Mouse (Mus musculus): Measurements from ENCODE around the gene Blcap. TPM values are rescaled to one million over a fixed set of nuclear protein-coding genes. Genes with fewer than 3 reads are reported as not detected.

The Blcap gene
- polyA plus RNA-seq, 1 experiment from 2014 or later, result 353 TPM

DNA sequence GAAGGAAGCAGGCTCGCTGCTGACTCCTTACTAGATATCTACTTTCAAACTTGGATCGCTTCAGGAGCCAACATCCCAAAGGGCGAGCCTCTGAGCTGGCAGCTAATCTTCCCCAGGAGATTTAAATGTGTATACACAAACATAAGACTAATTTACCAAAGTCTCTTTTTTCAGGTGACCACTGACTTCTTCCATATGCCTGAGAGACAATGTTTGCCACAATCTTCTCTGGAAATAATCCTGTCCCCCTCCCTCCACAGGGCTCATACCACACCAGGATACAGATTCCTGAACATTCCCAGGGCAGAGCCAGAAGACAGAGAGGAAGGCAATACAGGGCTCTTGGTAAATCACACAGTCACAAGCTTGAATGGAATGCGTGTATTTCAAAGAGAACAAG lies 6.4 kb downstream of the Blcap start:
- no peak for DNase-seq
- H3K27ac ChIP-seq (replicated peaks; ENCODE audit: low read depth, low read length), result no peak overlapping the region
- ATAC-seq (ENCODE audit: low FRiP score, low TSS enrichment), result no peak
- peaks cover 27% of the 10 kb centered on the region for H3K4me1 ChIP-seq (ENCODE audit: control insufficient read depth, insufficient read depth, low read length)
- peak overlapping the region; percentile 68 for H3K4me2 ChIP-seq (ENCODE audit: low read length)
- no peaks in the 10 kb centered on the region for H3K27me3 ChIP-seq (ENCODE audit: control insufficient read depth, insufficient read depth, low read length)
- peaks cover 24% of the 10 kb centered on the region for H3K36me3 ChIP-seq (ENCODE audit: control insufficient read depth, insufficient read depth, low read length)
- H3K4me3 ChIP-seq (replicated peaks; ENCODE audit: low read depth, low read length), result peak overlapping the region; percentile 95
- peak overlapping the region; percentile 97; the same call in 1 of the 2 replicates for H3K9ac ChIP-seq (replicated peaks; ENCODE audit: low read length)
- peaks cover 25% of the 10 kb centered on the region for H3K9me3 ChIP-seq (ENCODE audit: control insufficient read depth, low read length)
- WGBS, result 77% methylated on average over 4 of the region's 4 CpGs

DNA sequence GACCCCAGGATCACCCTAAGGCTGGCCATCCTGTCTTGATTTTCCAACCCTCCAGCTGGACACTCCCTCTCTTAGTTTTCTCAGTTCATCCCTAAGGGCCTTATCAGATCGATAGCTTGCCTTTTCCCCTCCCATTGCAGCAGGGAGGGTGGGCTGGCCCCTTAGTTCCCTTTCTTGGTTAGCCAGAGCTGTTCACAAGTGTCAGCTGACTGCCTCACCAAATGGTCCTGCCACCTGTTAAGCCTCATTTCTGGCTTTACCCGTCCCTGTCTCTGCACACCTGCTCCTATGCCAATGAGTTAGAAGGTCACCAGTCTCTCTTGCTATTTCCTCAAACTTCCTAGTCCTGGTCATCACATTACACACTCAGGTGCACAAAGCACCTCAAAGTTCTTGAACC lies 8.0 kb downstream of the Blcap start:
- H3K4me3 ChIP-seq (replicated peaks; ENCODE audit: low read depth, low read length), result peak overlapping the region; percentile 57
- peaks cover 27% of the 10 kb centered on the region for H3K4me1 ChIP-seq (ENCODE audit: control insufficient read depth, insufficient read depth, low read length)
- WGBS, result 49% methylated on average over 2 of the region's 2 CpGs
- DNase-seq (no peak), ATAC-seq (ENCODE audit: low FRiP score, low TSS enrichment) (no peak)
- peak overlapping the region; percentile 88 for H3K27ac ChIP-seq (replicated peaks; ENCODE audit: low read depth, low read length)
- peaks cover 25% of the 10 kb centered on the region for H3K36me3 ChIP-seq (ENCODE audit: control insufficient read depth, insufficient read depth, low read length)
- peak overlapping the region; percentile 84; the same call in 1 of the 2 replicates for H3K9ac ChIP-seq (replicated peaks; ENCODE audit: low read length)
- no peaks in the 10 kb centered on the region for H3K27me3 ChIP-seq (ENCODE audit: control insufficient read depth, insufficient read depth, low read length)
- peak overlapping the region; percentile 68 for H3K4me2 ChIP-seq (ENCODE audit: low read length)
- peaks cover 38% of the 10 kb centered on the region for H3K9me3 ChIP-seq (ENCODE audit: control insufficient read depth, low read length)

DNA sequence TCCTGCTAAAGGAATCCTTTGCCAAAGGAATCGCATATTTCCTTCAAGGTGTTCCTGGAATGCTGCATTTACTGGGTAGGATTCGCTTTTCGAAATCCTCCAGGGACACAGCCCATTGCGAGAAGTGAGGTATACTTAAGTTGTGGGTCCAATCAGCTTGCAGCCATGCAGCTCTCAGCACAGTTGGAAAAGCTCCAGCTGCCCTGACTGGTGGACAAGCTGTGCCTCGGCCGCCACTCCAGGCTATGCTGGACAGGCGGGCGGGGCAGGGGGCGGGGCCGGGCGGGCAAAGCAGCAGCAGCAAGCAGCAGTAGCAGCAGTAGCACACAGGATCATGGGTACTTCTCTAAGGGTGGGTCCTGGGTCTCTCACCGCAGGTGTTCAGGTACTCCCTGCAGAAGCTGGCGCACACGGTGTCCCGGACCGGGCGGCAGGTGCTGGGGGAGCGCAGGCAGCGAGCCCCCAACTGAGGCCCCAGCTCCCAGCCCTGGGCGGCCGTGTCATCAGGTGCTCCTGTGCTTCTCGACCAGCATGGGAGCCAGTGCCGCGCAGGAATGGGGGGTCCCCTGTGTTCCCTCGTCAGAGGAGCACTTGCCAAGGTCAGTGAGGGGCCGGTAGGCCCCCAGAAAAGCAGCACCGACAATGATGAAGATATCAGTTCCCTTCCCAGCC lies 9.8 kb downstream of the Blcap start:
- peaks cover 43% of the 10 kb centered on the region for H3K36me3 ChIP-seq (ENCODE audit: control insufficient read depth, insufficient read depth, low read length)
- DNase-seq (peak; percentile 90), ATAC-seq (ENCODE audit: low FRiP score, low TSS enrichment) (peak; percentile 59)
- 44% methylated on average over 27 of the region's 27 CpGs for WGBS
- H3K4me1 ChIP-seq (ENCODE audit: control insufficient read depth, insufficient read depth, low read length), result peaks cover 18% of the 10 kb centered on the region
- no peaks in the 10 kb centered on the region for H3K27me3 ChIP-seq (ENCODE audit: control insufficient read depth, insufficient read depth, low read length)
- H3K9ac ChIP-seq (replicated peaks; ENCODE audit: low read length), result peak overlapping the region; percentile 84
- peak overlapping the region; percentile 88 for H3K27ac ChIP-seq (replicated peaks; ENCODE audit: low read depth, low read length)
- H3K4me3 ChIP-seq (replicated peaks; ENCODE audit: low read depth, low read length), result peak overlapping the region; percentile 57
- peaks cover 38% of the 10 kb centered on the region for H3K9me3 ChIP-seq (ENCODE audit: control insufficient read depth, low read length)
- H3K4me2 ChIP-seq (ENCODE audit: low read length), result peak overlapping the region; percentile 68

DNA sequence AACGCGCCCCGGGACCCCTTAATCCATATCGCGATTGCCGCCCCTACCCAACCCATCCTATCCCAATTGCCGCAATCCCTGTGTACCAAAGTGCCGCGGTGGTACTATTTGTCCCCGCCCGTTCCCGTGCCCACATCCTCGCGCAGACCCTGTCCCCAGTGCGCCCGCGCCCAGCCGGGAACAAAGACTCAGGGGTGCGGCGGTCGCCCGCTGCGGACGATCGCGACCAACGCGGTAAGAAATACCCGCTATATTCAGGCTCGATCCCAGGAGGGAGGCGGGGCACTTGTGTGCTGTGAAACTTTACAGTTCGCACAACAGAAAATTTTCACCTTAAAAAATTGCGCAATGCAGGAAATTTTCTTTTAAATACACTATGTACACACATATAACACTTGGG lies 10.8 kb downstream of the Blcap start:
- Histone ChIP-seq H3K9me3 (ENCODE audit: control insufficient read depth, low read length) (peaks cover 38% of the 10 kb centered on the region), H3K27me3 (ENCODE audit: control insufficient read depth, insufficient read depth, low read length) (no peaks in the 10 kb centered on the region), H3K27ac (replicated peaks; ENCODE audit: low read depth, low read length) (peak overlapping the region; percentile 93), H3K36me3 (ENCODE audit: control insufficient read depth, insufficient read depth, low read length) (peaks cover 43% of the 10 kb centered on the region), H3K4me2 (ENCODE audit: low read length) (peak overlapping the region; percentile 68), H3K9ac (replicated peaks; ENCODE audit: low read length) (peak overlapping the region; percentile 84), H3K4me1 (ENCODE audit: control insufficient read depth, insufficient read depth, low read length) (peaks cover 18% of the 10 kb centered on the region), H3K4me3 (replicated peaks; ENCODE audit: low read depth, low read length) (peak overlapping the region; percentile 57)
- 49% methylated on average over 33 of the region's 33 CpGs for WGBS
- ATAC-seq (ENCODE audit: low FRiP score, low TSS enrichment) (peak; percentile 38), DNase-seq (peak; percentile 66)

DNA sequence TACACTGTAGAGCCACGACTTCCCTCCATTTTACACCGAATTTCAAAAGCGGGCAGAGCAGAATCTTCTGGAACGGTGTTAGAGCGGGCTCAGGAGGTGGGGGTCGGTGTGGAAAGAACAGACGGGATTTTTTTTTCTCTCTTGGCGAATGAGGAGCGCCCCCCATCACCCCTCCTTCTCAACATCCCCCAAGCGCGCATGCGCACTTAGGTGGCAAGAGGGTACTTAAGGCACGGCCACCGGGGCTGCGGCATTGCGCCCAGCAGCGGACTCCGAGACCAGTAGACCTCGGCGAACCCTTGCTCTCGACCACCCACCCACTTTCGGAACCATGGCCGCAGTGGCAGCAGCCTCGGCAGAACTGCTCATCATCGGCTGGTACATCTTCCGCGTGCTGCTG lies 11.2 kb downstream of the Blcap start, which contains the start of gene Nnat:
TSS of gene Nnat (plus strand) at position 221 of the 400 bp plus-strand sequence.
- H3K27me3 ChIP-seq (ENCODE audit: control insufficient read depth, insufficient read depth, low read length), result no peaks in the 10 kb centered on the region
- peak within 1 kb of the TSS; percentile 84 for H3K9ac ChIP-seq (replicated peaks; ENCODE audit: low read length)
- 39% methylated on average over 27 of the region's 27 CpGs for WGBS
- peak within 1 kb of the TSS; percentile 93 for H3K27ac ChIP-seq (replicated peaks; ENCODE audit: low read depth, low read length)
- H3K4me1 ChIP-seq (ENCODE audit: control insufficient read depth, insufficient read depth, low read length), result peaks cover 14% of the 10 kb centered on the region
- ATAC-seq (ENCODE audit: low FRiP score, low TSS enrichment) (peak; percentile 68), DNase-seq (peak; percentile 94)
- H3K4me3 ChIP-seq (replicated peaks; ENCODE audit: low read depth, low read length), result peak within 1 kb of the TSS; percentile 57
- H3K4me2 ChIP-seq (ENCODE audit: low read length), result peak within 1 kb of the TSS; percentile 68
- H3K36me3 ChIP-seq (ENCODE audit: control insufficient read depth, insufficient read depth, low read length), result peaks cover 43% of the 10 kb centered on the region
- peaks cover 38% of the 10 kb centered on the region for H3K9me3 ChIP-seq (ENCODE audit: control insufficient read depth, low read length)

GRCm38 (mm10) chr2:157559440-157559839 lies 11.6 kb downstream of the Blcap start:
- H3K27me3 ChIP-seq (ENCODE audit: control insufficient read depth, insufficient read depth, low read length), result no peaks in the 10 kb centered on the region
- H3K9ac ChIP-seq (replicated peaks; ENCODE audit: low read length), result peak overlapping the region; percentile 39; the same call in 1 of the 2 replicates
- peak overlapping the region; percentile 68 for H3K4me2 ChIP-seq (ENCODE audit: low read length)
- H3K36me3 ChIP-seq (ENCODE audit: control insufficient read depth, insufficient read depth, low read length), result peaks cover 43% of the 10 kb centered on the region
- peak overlapping the region; percentile 57 for H3K4me3 ChIP-seq (replicated peaks; ENCODE audit: low read depth, low read length)
- H3K4me1 ChIP-seq (ENCODE audit: control insufficient read depth, insufficient read depth, low read length), result peaks cover 10% of the 10 kb centered on the region
- ATAC-seq (ENCODE audit: low FRiP score, low TSS enrichment), result no peak
- H3K27ac ChIP-seq (replicated peaks; ENCODE audit: low read depth, low read length), result peak overlapping the region; percentile 93
- peak; percentile 70 for DNase-seq
- 51% methylated on average over 19 of the region's 19 CpGs for WGBS
- peaks cover 38% of the 10 kb centered on the region for H3K9me3 ChIP-seq (ENCODE audit: control insufficient read depth, low read length)

- H3K4me1 ChIP-seq (ENCODE audit: control insufficient read depth, insufficient read depth, low read length), result peaks cover 11% of the 10 kb centered on the region; the same call in 1 of the 2 replicates
- H3K4me3 ChIP-seq (replicated peaks; ENCODE audit: low read depth, low read length), result no peak overlapping the region
- peak overlapping the region; percentile 68; the same call in 1 of the 2 replicates for H3K4me2 ChIP-seq (ENCODE audit: low read length)
- DNase-seq (peak; percentile 71), ATAC-seq (ENCODE audit: low FRiP score, low TSS enrichment) (no peak)
- H3K36me3 ChIP-seq (ENCODE audit: control insufficient read depth, insufficient read depth, low read length), result peaks cover 37% of the 10 kb centered on the region
- no peaks in the 10 kb centered on the region for H3K27me3 ChIP-seq (ENCODE audit: control insufficient read depth, insufficient read depth, low read length)
- peaks cover 38% of the 10 kb centered on the region for H3K9me3 ChIP-seq (ENCODE audit: control insufficient read depth, low read length)
- H3K27ac ChIP-seq (replicated peaks; ENCODE audit: low read depth, low read length), result peak overlapping the region; percentile 93
- H3K9ac ChIP-seq (replicated peaks; ENCODE audit: low read length), result no peak overlapping the region
- 52% methylated on average over 6 of the region's 6 CpGs for WGBS
Observed at GRCm38 (mm10) chr2:157558520-157558919, 12.6 kb downstream of the Blcap start.

DNA sequence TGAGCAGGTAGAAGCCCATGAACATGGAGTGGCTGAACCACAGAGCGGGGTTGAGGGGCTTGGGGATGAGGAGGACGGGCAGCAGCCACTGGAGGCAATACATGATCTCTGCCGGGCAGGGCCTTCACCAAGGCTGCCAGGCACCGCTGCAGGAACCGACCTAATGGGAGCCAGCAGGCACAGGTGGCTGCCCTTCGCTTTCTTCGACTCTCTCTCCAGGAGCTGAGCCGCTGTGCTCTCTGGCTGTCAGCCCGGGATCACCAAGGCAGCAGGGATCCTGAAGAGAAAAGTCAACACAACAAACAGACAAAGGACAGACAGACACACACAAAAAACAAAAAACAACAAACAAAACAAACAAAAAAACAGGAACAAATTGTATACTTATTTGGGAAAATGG lies 13.0 kb downstream of the Blcap start:
- DNase-seq (no peak), ATAC-seq (ENCODE audit: low FRiP score, low TSS enrichment) (no peak)
- Histone ChIP-seq H3K9ac (replicated peaks; ENCODE audit: low read length) (no peak overlapping the region), H3K27ac (replicated peaks; ENCODE audit: low read depth, low read length) (peak overlapping the region; percentile 93; the same call in 1 of the 2 replicates), H3K9me3 (ENCODE audit: control insufficient read depth, low read length) (peaks cover 34% of the 10 kb centered on the region), H3K4me1 (ENCODE audit: control insufficient read depth, insufficient read depth, low read length) (peaks cover 10% of the 10 kb centered on the region; the same call in 1 of the 2 replicates), H3K4me3 (replicated peaks; ENCODE audit: low read depth, low read length) (no peak overlapping the region), H3K36me3 (ENCODE audit: control insufficient read depth, insufficient read depth, low read length) (peaks cover 37% of the 10 kb centered on the region), H3K27me3 (ENCODE audit: control insufficient read depth, insufficient read depth, low read length) (no peaks in the 10 kb centered on the region), H3K4me2 (ENCODE audit: low read length) (no peak overlapping the region)
- 68% methylated on average over 9 of the region's 9 CpGs for WGBS

All from midbrain, embryonic 14.5 days (tissue).